22 mouse cellular contexts compared by ENCODE assay signal in genomic region chr19:53003554-53004365, GRCm38 (mm10). TPM values are rescaled to one million over a fixed set of nuclear protein-coding genes. Genes with fewer than 3 reads are reported as not detected.
DNase-seq lines count a peak whose midpoint lies in the region; ATAC-seq and TF ChIP-seq lines count a peak whose summit lies in the region.
"Had no signal": no experiment of that assay in that cellular context is flagged by ENCODE, and none has a peak within 500 bp of the region (broad histone marks: within the 10 kb centered on the region; RNA-seq: fewer than 3 reads in every experiment).

No protein-coding gene starts in this region.

- peak; percentile 86 for DNase-seq in G1E (ENCODE audit: low spot score)
- DNase-seq in c-Kit-negative CD71-positive TER-119-positive erythroid progenitor cells, embryonic 14.5 days (ENCODE audit: low read depth, low spot score): peak; percentile 50
- DNase-seq in layer of hippocampus, postnatal 10 days (ENCODE audit: low spot score in 2 of 2): no peak
- no peak for DNase-seq in left cerebral cortex, postnatal 36 days (ENCODE audit: low spot score in 2 of 2)
- DNase-seq in adrenal gland, postnatal 4 days (ENCODE audit: low spot score in 2 of 2): no peak
- DNase-seq: adrenal gland, postnatal 10 days; cerebellum, adult 8-10 months; heart, postnatal 4 days; thymus, postnatal 4 days had no signal

- peak overlapping the region; percentile 50 for H3K4me2 ChIP-seq in liver, embryonic 15.5 days
- no peak overlapping the region for H3K4me2 ChIP-seq in forebrain, embryonic 13.5 days
- H3K4me2 ChIP-seq: heart, embryonic 13.5 days; hindbrain, embryonic 15.5 days; limb, embryonic 15.5 days; midbrain, embryonic 15.5 days had no signal

- no peaks in the 10 kb centered on the region for H3K27me3 ChIP-seq in G1E (ENCODE audit: insufficient read depth, low read length)
- H3K27me3 ChIP-seq in liver, embryonic 15.5 days: no peaks in the 10 kb centered on the region
- H3K27me3 ChIP-seq in forebrain, embryonic 13.5 days: no peaks in the 10 kb centered on the region
- H3K27me3 ChIP-seq: heart, embryonic 13.5 days; hindbrain, embryonic 15.5 days; limb, embryonic 15.5 days; megakaryocyte, embryonic 14.5 days; midbrain, embryonic 15.5 days had no signal

- no peak for TF ChIP-seq CTCF in G1E (IDR thresholded peaks at IDR 0.05; ENCODE audit: low read depth, low read length)

- peaks cover 91% of the 10 kb centered on the region for H3K4me1 ChIP-seq in G1E (ENCODE audit: insufficient read depth, low read depth, low read length)
- peaks cover 40% of the 10 kb centered on the region for H3K4me1 ChIP-seq in liver, embryonic 15.5 days (replicated peaks)
- 0 out of 2 replicates have a peak, but pooled peaks cover 3% of the 10 kb centered on the region for H3K4me1 ChIP-seq in forebrain, embryonic 13.5 days

- intact Hi-C loops in left cerebral cortex, postnatal 36 days (cut with DNase I): loop anchor here (5.0 kb wide), 1 partner anchor 229 kb away; no protein-coding TSS in a partner anchor

- WGBS in liver, embryonic 15.5 days (ENCODE audit: insufficient replicate concordance): 52% methylated on average over 22 of the region's 22 CpGs
- 94% methylated on average over 22 of the region's 22 CpGs for WGBS in forebrain, embryonic 13.5 days

- H3K4me3 ChIP-seq in G1E (ENCODE audit: low read depth, low read length): peak overlapping the region; percentile 68; the same call in 1 of the 2 replicates
- H3K4me3 ChIP-seq in liver, embryonic 15.5 days (replicated peaks): no peak overlapping the region
- H3K4me3 ChIP-seq in forebrain, embryonic 13.5 days: no peak overlapping the region
- H3K4me3 ChIP-seq: heart, embryonic 13.5 days; hindbrain, embryonic 15.5 days; limb, embryonic 15.5 days; megakaryocyte, embryonic 14.5 days; midbrain, embryonic 15.5 days had no signal

- H3K9ac ChIP-seq in liver, embryonic 15.5 days: no peak overlapping the region
- H3K9ac ChIP-seq in forebrain, embryonic 13.5 days: no peak overlapping the region
- H3K9ac ChIP-seq: heart, embryonic 13.5 days; hindbrain, embryonic 15.5 days; limb, embryonic 15.5 days; midbrain, embryonic 15.5 days had no signal

- peak overlapping the region; percentile 88 for H3K27ac ChIP-seq in liver, embryonic 15.5 days (replicated peaks)
- H3K27ac ChIP-seq in forebrain, embryonic 13.5 days: no peak overlapping the region
- H3K27ac ChIP-seq: hindbrain, embryonic 15.5 days; kidney, postnatal 0 days; limb, embryonic 15.5 days; midbrain, embryonic 15.5 days had no signal

- peaks cover 96% of the 10 kb centered on the region for H3K36me3 ChIP-seq in G1E (replicated peaks)
- H3K36me3 ChIP-seq in liver, embryonic 15.5 days (replicated peaks): peaks cover 98% of the 10 kb centered on the region
- H3K36me3 ChIP-seq in forebrain, embryonic 13.5 days (ENCODE audit: poor library complexity, severe bottlenecking): peaks cover 85% of the 10 kb centered on the region

- H3K9me3 ChIP-seq in G1E (replicated peaks): no peaks in the 10 kb centered on the region
- H3K9me3 ChIP-seq in liver, embryonic 15.5 days (replicated peaks): no peaks in the 10 kb centered on the region
- H3K9me3 ChIP-seq in forebrain, embryonic 13.5 days (replicated peaks): no peaks in the 10 kb centered on the region
- H3K9me3 ChIP-seq: heart, embryonic 13.5 days; hindbrain, embryonic 15.5 days; limb, embryonic 15.5 days; megakaryocyte, embryonic 14.5 days; midbrain, embryonic 15.5 days had no signal

- ATAC-seq in G1E (ENCODE audit: extremely low read depth, insufficient number of reproducible peaks, low FRiP score, poor library complexity, severe bottlenecking): peak; percentile 73
- ATAC-seq in erythroid progenitor cell, adult 5-6 weeks (replicated peaks; ENCODE audit: low FRiP score, poor library complexity, severe bottlenecking): peak; percentile 84
- ATAC-seq in liver, embryonic 15.5 days (ENCODE audit: insufficient read depth): peak; percentile 87
- ATAC-seq in forebrain, embryonic 13.5 days: no peak
- ATAC-seq: activated CD4-positive, CD25-positive, alpha-beta regulatory T cell, adult 4 months; forebrain, embryonic 16.5 days; intestine, postnatal 0 days; lung, postnatal 0 days; midbrain, embryonic 15.5 days had no signal

RNA-seq across cellular contexts. Expression of gene Xpnpep1, which starts 36.3 kb away (rescaled TPM):
- total RNA-seq in G1E (2014; fragmentation: Nextera tagmentation) (177 and 180 TPM in 2 replicates), G1E (2017) (308 and 385 TPM in 2 replicates)
- polyA plus RNA-seq in G1E (2012): 135 and 219 TPM in 2 replicates
- 36.4 and 45.7 TPM in 2 replicates for total RNA-seq in erythroid progenitor cell, adult 5-6 weeks (2015; ENCODE audit: low replicate concordance)
- 27.3 and 49.2 TPM in 2 replicates for total RNA-seq in erythroid progenitor cell, adult 5-6 weeks (2017; ENCODE audit: low replicate concordance)
- polyA plus RNA-seq in liver, embryonic 15.5 days (2015; fragmentation: Nextera tagmentation; extraction: Ambion mirVana): 83.4 and 87.2 TPM in 2 replicates
- 120 and 130 TPM in 2 replicates for polyA plus RNA-seq in forebrain, embryonic 13.5 days (2015; fragmentation: Nextera tagmentation; extraction: Ambion mirVana)
- total RNA-seq in layer of hippocampus, postnatal 10 days (2021): 100 to 1,000 TPM; 127 to 128 TPM
- total RNA-seq in left cerebral cortex, postnatal 36 days (2021): 10 to 100 TPM; 61.8 to 70.3 TPM
- 100 to 1,000 TPM; 112 to 117 TPM for total RNA-seq in adrenal gland, postnatal 4 days (2021)

Comparison
In these comparisons a context has a peak if more than half of its experiments do, and no peak if none do; other contexts are left out.
1. DNase-seq: peak in G1E (single experiment) and c-Kit-negative CD71-positive TER-119-positive erythroid progenitor cells, embryonic 14.5 days (single experiment); none in layer of hippocampus, postnatal 10 days (0 of 2), left cerebral cortex, postnatal 36 days (0 of 2) and adrenal gland, postnatal 4 days (0 of 2).